In genomic region chr15:87054186-87054585, GRCm38 (mm10) we compare ENCODE assay signal across 19 mouse cellular contexts.
DNase-seq lines count a peak whose midpoint lies in the region.
"Had no signal": no experiment of that assay in that cellular context is flagged by ENCODE, and none has a peak within 500 bp of the region (broad histone marks: within the 10 kb centered on the region; RNA-seq: fewer than 3 reads in every experiment).

No protein-coding gene starts in this region.

- peak; percentile 21 to 60 for DNase-seq in layer of hippocampus, adult 18-20 months (ENCODE audit: low spot score in 2 of 2)
- DNase-seq in layer of hippocampus, postnatal 25 days (ENCODE audit: extremely low spot score in 1 of 2, low spot score in 1 of 2) = no peak
- DNase-seq in right cerebral cortex, postnatal 10 days (ENCODE audit: low spot score in 2 of 2) = peak; percentile 31 to 46
- DNase-seq in right cerebral cortex, postnatal 14 days = no peak
- peak; percentile 45 for DNase-seq in layer of hippocampus, adult 9-11 months
- no peak for DNase-seq in thymus, postnatal 36 days
- no peak for DNase-seq in adrenal gland, postnatal 10 days
- DNase-seq: adrenal gland, postnatal 14 days; B cell, adult 2 months; cerebellum, adult 11-12 months; cerebellum, adult 8-10 months; cerebellum, postnatal 10 days; cerebellum, postnatal 36 days; embryo, embryonic 11 days; gastrocnemius, adult 2 months; gastrocnemius, postnatal 14 days; heart, adult 11 months; heart, postnatal 10 days; heart, postnatal 36 days had no signal

Comparison
In these comparisons a context has a peak if more than half of its experiments do, and no peak if none do; other contexts are left out.
1. DNase-seq: peak in layer of hippocampus, adult 18-20 months (2 of 2), right cerebral cortex, postnatal 10 days (2 of 2) and layer of hippocampus, adult 9-11 months (single experiment); none in layer of hippocampus, postnatal 25 days (0 of 2), right cerebral cortex, postnatal 14 days (single experiment), thymus, postnatal 36 days (0 of 2) and adrenal gland, postnatal 10 days (single experiment).